Mouse (Mus musculus): ENCODE measurements around the gene Lyzl4. TPM values are rescaled to one million over a fixed set of nuclear protein-coding genes. Genes with fewer than 3 reads are reported as not detected.

Gene Lyzl4
- polyA plus RNA-seq, 1 experiment from 2014 or later = not detected

DNA sequence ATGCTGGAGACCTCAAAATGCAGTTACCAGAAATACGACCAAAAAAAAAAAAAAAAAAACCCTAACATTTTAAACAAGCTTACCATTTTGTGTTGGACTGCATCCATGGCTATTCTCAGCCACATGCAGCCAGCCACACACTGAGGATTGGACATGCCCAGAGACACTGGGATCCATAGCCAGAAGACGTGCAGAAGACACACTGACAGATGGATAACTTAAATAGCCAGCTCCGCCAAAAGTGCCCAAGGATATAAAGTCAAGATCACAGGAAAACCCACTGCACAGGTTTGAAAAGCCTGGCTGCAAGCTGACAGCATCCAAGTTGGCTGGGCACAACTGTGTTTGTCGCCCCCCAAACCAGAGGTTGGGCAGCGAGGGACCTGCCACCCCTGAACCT is 22.2 kb upstream of the Lyzl4 start:
- Histone ChIP-seq H3K4me2 (no peak overlapping the region), H3K36me3 (ENCODE audit: control insufficient read depth, insufficient read depth, low read length) (no peaks in the 10 kb centered on the region), H3K4me1 (ENCODE audit: control insufficient read depth, insufficient read depth, low read length) (no peaks in the 10 kb centered on the region), H3K4me3 (ENCODE audit: low read depth, low read length) (no peak overlapping the region), H3K27me3 (ENCODE audit: control insufficient read depth, insufficient read depth, low read length) (peaks cover 38% of the 10 kb centered on the region), H3K9ac (ENCODE audit: low read depth, low read length) (no peak overlapping the region), H3K9me3 (replicated peaks; ENCODE audit: control insufficient read depth, low read length) (no peaks in the 10 kb centered on the region), H3K27ac (ENCODE audit: low read depth, low read length) (no peak overlapping the region)
- no peak for ATAC-seq (replicated peaks; ENCODE audit: insufficient number of reproducible peaks, low FRiP score, low TSS enrichment)
- WGBS (ENCODE audit: insufficient replicate concordance) = 76% methylated on average over 5 of the region's 5 CpGs

DNA sequence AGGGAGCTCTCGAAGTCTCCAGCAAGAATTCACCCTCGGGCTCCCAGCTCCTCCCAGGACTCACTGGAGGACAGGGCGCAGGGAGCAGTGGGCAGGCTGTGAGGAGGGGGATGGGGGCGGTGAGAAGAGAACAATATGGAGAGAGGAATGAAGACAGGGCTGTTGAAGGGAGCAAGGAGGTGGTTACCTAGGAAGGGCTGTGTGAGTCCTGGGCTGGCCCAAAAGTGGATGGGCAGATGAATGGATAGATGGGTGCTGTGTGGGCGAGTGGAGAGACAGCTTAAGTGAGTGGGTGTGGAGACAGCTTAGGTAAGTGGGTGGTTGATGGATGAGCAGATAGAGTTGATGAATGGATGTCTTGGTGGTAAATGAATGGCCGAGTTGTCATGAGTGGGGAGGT is 21.6 kb upstream of the Lyzl4 start:
- H3K4me1 ChIP-seq (ENCODE audit: control insufficient read depth, insufficient read depth, low read length) = no peaks in the 10 kb centered on the region
- H3K27ac ChIP-seq (ENCODE audit: low read depth, low read length) = no peak overlapping the region
- no peak for ATAC-seq (replicated peaks; ENCODE audit: insufficient number of reproducible peaks, low FRiP score, low TSS enrichment)
- no peaks in the 10 kb centered on the region for H3K36me3 ChIP-seq (ENCODE audit: control insufficient read depth, insufficient read depth, low read length)
- H3K4me2 ChIP-seq = no peak overlapping the region
- H3K4me3 ChIP-seq (ENCODE audit: low read depth, low read length) = no peak overlapping the region
- H3K9me3 ChIP-seq (replicated peaks; ENCODE audit: control insufficient read depth, low read length) = no peaks in the 10 kb centered on the region
- H3K27me3 ChIP-seq (ENCODE audit: control insufficient read depth, insufficient read depth, low read length) = peaks cover 32% of the 10 kb centered on the region
- H3K9ac ChIP-seq (ENCODE audit: low read depth, low read length) = no peak overlapping the region
- 77% methylated on average over 6 of the region's 6 CpGs for WGBS (ENCODE audit: insufficient replicate concordance)

DNA sequence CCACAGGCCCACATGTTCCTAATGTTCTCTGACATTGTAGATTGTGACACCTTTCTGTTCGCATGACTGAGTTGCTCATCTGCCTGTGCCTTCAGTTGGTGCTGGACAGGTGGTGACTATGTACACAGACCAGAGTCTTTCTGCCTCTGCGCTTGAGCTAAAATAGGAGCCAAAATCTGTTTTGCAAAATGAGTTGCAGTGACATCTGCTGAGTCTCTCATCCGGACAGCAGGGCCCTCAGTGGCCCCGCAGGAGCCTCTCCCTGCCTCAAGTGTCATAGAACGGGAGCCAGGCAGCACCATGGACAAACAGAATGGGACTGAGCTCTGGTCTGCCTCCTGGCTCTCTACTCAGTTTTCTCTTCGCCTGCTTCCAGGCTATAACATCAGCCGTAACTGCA is 17.9 kb upstream of the Lyzl4 start:
- no peak overlapping the region for H3K9ac ChIP-seq (ENCODE audit: low read depth, low read length)
- 69% methylated on average over 7 of the region's 7 CpGs for WGBS (ENCODE audit: insufficient replicate concordance)
- H3K4me2 ChIP-seq = no peak overlapping the region
- no peak overlapping the region for H3K27ac ChIP-seq (ENCODE audit: low read depth, low read length)
- no peak overlapping the region for H3K4me3 ChIP-seq (ENCODE audit: low read depth, low read length)
- no peak for ATAC-seq (replicated peaks; ENCODE audit: insufficient number of reproducible peaks, low FRiP score, low TSS enrichment)
- H3K9me3 ChIP-seq (replicated peaks; ENCODE audit: control insufficient read depth, low read length) = no peaks in the 10 kb centered on the region
- H3K36me3 ChIP-seq (ENCODE audit: control insufficient read depth, insufficient read depth, low read length) = no peaks in the 10 kb centered on the region
- H3K4me1 ChIP-seq (ENCODE audit: control insufficient read depth, insufficient read depth, low read length) = no peaks in the 10 kb centered on the region
- peaks cover 10% of the 10 kb centered on the region for H3K27me3 ChIP-seq (ENCODE audit: control insufficient read depth, insufficient read depth, low read length)

DNA sequence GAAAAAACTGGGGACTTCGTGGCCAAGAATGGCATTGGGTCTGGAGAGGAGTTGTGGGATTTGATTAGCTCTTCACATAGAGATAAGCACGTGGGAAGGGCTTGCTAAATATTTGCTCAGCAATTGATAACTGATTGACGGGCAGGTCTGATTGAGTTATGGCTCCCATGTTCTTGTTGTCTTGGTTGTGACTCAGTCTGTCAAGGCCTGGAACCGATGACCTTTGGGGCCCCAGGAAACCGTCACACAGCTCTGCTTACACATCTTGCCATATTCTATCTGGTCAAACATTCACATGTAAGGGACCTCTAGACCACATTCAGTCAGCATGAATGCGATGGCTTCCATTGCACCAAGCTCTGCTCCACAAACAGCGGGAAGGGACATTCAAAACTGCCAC is 16.4 kb upstream of the Lyzl4 start:
- H3K4me2 ChIP-seq = no peak overlapping the region
- 66% methylated on average over 7 of the region's 7 CpGs for WGBS (ENCODE audit: insufficient replicate concordance)
- no peak overlapping the region for H3K9ac ChIP-seq (ENCODE audit: low read depth, low read length)
- H3K9me3 ChIP-seq (replicated peaks; ENCODE audit: control insufficient read depth, low read length) = no peaks in the 10 kb centered on the region
- H3K27me3 ChIP-seq (ENCODE audit: control insufficient read depth, insufficient read depth, low read length) = peaks cover 10% of the 10 kb centered on the region
- H3K36me3 ChIP-seq (ENCODE audit: control insufficient read depth, insufficient read depth, low read length) = no peaks in the 10 kb centered on the region
- H3K27ac ChIP-seq (ENCODE audit: low read depth, low read length) = no peak overlapping the region
- ATAC-seq (replicated peaks; ENCODE audit: insufficient number of reproducible peaks, low FRiP score, low TSS enrichment) = no peak
- H3K4me3 ChIP-seq (ENCODE audit: low read depth, low read length) = no peak overlapping the region
- no peaks in the 10 kb centered on the region for H3K4me1 ChIP-seq (ENCODE audit: control insufficient read depth, insufficient read depth, low read length)

DNA sequence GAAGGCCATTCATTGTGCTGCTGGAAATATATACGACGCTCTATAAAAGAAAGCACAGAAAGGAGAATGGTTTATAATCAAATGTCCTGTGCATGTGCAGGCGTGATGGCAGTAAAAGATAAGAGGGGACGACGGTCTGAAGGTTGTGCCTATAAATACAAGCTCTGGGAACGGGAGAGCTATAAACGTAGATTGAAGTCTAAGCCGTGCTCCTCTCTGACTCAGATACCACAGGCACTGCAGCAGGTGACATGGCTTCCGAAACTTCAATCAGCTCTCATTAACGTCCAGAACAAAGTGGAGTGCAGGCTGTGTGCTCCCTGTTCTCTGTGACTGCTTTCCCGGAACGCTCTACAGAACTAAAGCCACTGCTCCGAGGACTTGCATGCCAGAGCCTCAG is 15.2 kb upstream of the Lyzl4 start:
- ATAC-seq (replicated peaks; ENCODE audit: insufficient number of reproducible peaks, low FRiP score, low TSS enrichment) = no peak
- H3K27me3 ChIP-seq (ENCODE audit: control insufficient read depth, insufficient read depth, low read length) = peaks cover 10% of the 10 kb centered on the region
- H3K9me3 ChIP-seq (replicated peaks; ENCODE audit: control insufficient read depth, low read length) = no peaks in the 10 kb centered on the region
- no peaks in the 10 kb centered on the region for H3K36me3 ChIP-seq (ENCODE audit: control insufficient read depth, insufficient read depth, low read length)
- no peak overlapping the region for H3K4me2 ChIP-seq
- H3K4me1 ChIP-seq (ENCODE audit: control insufficient read depth, insufficient read depth, low read length) = no peaks in the 10 kb centered on the region
- no peak overlapping the region for H3K4me3 ChIP-seq (ENCODE audit: low read depth, low read length)
- H3K27ac ChIP-seq (ENCODE audit: low read depth, low read length) = no peak overlapping the region
- H3K9ac ChIP-seq (ENCODE audit: low read depth, low read length) = no peak overlapping the region
- 52% methylated on average over 13 of the region's 13 CpGs for WGBS (ENCODE audit: insufficient replicate concordance)

DNA sequence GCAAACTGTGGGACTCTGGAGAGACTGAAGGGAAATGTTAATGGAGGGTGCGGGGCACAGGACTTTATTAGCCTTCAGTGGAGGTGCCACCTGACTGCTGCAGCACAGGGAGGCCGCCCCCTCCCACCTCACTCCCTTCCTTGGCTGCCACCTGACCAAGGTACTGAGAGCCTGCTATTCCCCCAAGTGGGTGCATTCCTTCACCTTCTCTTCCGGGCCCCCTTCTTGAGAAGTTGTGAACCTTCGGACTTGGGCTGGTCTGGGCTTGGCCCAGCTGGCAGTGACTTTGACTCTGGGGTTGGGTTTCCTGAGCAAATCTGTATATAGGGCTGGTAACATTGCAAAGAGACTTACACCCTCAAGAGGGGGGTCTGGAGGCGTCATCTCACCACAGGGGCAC is 14.4 kb upstream of the Lyzl4 start:
- WGBS (ENCODE audit: insufficient replicate concordance) = 78% methylated on average over 5 of the region's 5 CpGs
- Histone ChIP-seq H3K27ac (ENCODE audit: low read depth, low read length) (no peak overlapping the region), H3K4me3 (ENCODE audit: low read depth, low read length) (no peak overlapping the region), H3K4me2 (no peak overlapping the region), H3K27me3 (ENCODE audit: control insufficient read depth, insufficient read depth, low read length) (peaks cover 10% of the 10 kb centered on the region), H3K36me3 (ENCODE audit: control insufficient read depth, insufficient read depth, low read length) (no peaks in the 10 kb centered on the region), H3K9me3 (replicated peaks; ENCODE audit: control insufficient read depth, low read length) (no peaks in the 10 kb centered on the region), H3K4me1 (ENCODE audit: control insufficient read depth, insufficient read depth, low read length) (no peaks in the 10 kb centered on the region), H3K9ac (ENCODE audit: low read depth, low read length) (no peak overlapping the region)
- ATAC-seq (replicated peaks; ENCODE audit: insufficient number of reproducible peaks, low FRiP score, low TSS enrichment) = no peak

DNA sequence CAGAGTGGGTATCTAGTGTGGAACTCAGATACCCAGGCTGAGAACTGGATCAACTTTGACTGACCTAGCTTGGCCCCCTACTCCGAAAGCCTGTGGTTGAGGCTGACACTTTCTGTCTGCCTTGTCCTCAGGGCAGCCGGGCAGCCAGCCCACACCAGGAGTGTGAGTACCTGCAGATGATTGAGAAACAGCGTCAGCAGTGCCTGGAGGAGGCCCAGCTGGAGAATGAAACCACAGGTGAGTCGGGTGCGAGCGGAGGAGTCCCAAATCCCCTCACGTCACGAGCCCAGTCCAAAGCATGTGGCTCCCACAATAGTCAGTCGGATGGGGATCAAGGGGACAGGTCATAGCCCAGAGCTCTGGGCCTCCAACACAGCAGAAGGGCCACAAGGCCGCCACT is 11.8 kb upstream of the Lyzl4 start:
- Histone ChIP-seq H3K36me3 (ENCODE audit: control insufficient read depth, insufficient read depth, low read length) (no peaks in the 10 kb centered on the region), H3K4me3 (ENCODE audit: low read depth, low read length) (no peak overlapping the region), H3K9me3 (replicated peaks; ENCODE audit: control insufficient read depth, low read length) (no peaks in the 10 kb centered on the region), H3K27ac (ENCODE audit: low read depth, low read length) (no peak overlapping the region), H3K27me3 (ENCODE audit: control insufficient read depth, insufficient read depth, low read length) (peaks cover 6% of the 10 kb centered on the region), H3K4me1 (ENCODE audit: control insufficient read depth, insufficient read depth, low read length) (no peaks in the 10 kb centered on the region), H3K4me2 (no peak overlapping the region), H3K9ac (ENCODE audit: low read depth, low read length) (no peak overlapping the region)
- no peak for ATAC-seq (replicated peaks; ENCODE audit: insufficient number of reproducible peaks, low FRiP score, low TSS enrichment)
- 83% methylated on average over 10 of the region's 10 CpGs for WGBS (ENCODE audit: insufficient replicate concordance)

DNA sequence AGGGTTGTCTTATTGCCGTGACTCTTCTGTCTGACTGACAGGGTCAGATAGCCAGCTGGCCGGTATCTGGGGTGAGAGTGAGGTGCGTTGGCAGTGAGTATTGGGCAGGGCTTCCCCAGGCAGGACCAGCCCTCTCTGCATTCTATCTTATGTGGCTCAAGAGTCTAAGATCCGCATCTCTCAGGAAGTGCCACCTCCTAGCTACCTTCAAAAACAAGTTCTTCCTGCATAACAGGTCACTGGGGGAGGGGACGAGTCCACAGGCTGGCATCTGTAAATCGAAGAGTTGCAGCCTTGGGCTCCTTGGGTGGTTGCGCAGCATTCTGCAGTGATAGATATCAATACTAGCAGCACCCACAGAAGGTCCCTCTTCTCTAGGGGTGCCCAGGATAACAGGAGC is 5.1 kb upstream of the Lyzl4 start:
- no peak overlapping the region for H3K4me2 ChIP-seq
- H3K4me1 ChIP-seq (ENCODE audit: control insufficient read depth, insufficient read depth, low read length) = peaks cover 10% of the 10 kb centered on the region; the same call in 1 of the 2 replicates
- H3K4me3 ChIP-seq (ENCODE audit: low read depth, low read length) = no peak overlapping the region
- 48% methylated on average over 7 of the region's 7 CpGs for WGBS (ENCODE audit: insufficient replicate concordance)
- H3K27me3 ChIP-seq (ENCODE audit: control insufficient read depth, insufficient read depth, low read length) = peaks cover 29% of the 10 kb centered on the region
- no peaks in the 10 kb centered on the region for H3K9me3 ChIP-seq (replicated peaks; ENCODE audit: control insufficient read depth, low read length)
- H3K9ac ChIP-seq (ENCODE audit: low read depth, low read length) = no peak overlapping the region
- no peak for ATAC-seq (replicated peaks; ENCODE audit: insufficient number of reproducible peaks, low FRiP score, low TSS enrichment)
- no peak overlapping the region for H3K27ac ChIP-seq (ENCODE audit: low read depth, low read length)
- no peaks in the 10 kb centered on the region for H3K36me3 ChIP-seq (ENCODE audit: control insufficient read depth, insufficient read depth, low read length)

DNA sequence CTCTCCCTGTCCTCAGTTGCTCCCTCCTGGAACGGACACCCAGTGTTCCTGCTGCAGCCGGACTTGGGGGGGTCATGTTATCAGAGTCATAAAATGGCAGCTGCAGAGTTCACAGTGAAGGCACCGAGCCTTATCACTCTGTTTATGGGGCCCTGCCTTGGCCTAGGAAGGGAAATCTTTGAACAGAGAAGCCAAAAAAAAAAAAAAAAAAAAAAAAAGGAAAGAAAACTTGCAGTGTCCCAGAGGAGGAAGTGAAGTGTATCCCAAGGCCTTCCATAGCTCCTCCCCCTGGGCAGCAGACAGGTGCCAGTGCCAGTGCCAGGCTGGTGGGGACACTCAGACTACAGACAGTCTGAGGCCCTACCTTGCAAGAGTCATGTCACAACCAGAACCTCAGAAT is 3.0 kb upstream of the Lyzl4 start:
- H3K4me1 ChIP-seq (ENCODE audit: control insufficient read depth, insufficient read depth, low read length) = peaks cover 15% of the 10 kb centered on the region
- peaks cover 50% of the 10 kb centered on the region for H3K27me3 ChIP-seq (ENCODE audit: control insufficient read depth, insufficient read depth, low read length)
- 43% methylated on average over 3 of the region's 3 CpGs for WGBS (ENCODE audit: insufficient replicate concordance)

More for the DNA sequence above, 3.0 kb upstream of the Lyzl4 start:
- no peak overlapping the region for H3K4me2 ChIP-seq
- no peak overlapping the region for H3K4me3 ChIP-seq (ENCODE audit: low read depth, low read length)
- H3K9me3 ChIP-seq (replicated peaks; ENCODE audit: control insufficient read depth, low read length) = no peaks in the 10 kb centered on the region
- H3K36me3 ChIP-seq (ENCODE audit: control insufficient read depth, insufficient read depth, low read length) = no peaks in the 10 kb centered on the region
- H3K27ac ChIP-seq (ENCODE audit: low read depth, low read length) = no peak overlapping the region
- no peak for ATAC-seq (replicated peaks; ENCODE audit: insufficient number of reproducible peaks, low FRiP score, low TSS enrichment)
- H3K9ac ChIP-seq (ENCODE audit: low read depth, low read length) = no peak overlapping the region

All from heart, embryonic 11.5 days (tissue).